Mouse (Mus musculus) spleen, adult 2 months (tissue): ENCODE data around the gene Megf6.

Source experiments
- CTCF ChIP-seq: fragments of 200-500 bp; IDR thresholded peaks from 2 replicates; pipeline ENCODE4 v1.5.1; 2011; ENCODE audit warnings: mild to moderate bottlenecking, inconsistent platforms; ENCODE audit not compliant: insufficient read depth, insufficient read length, insufficient replicate concordance; ENCODE audit errors: extremely low read depth
- POLR2A ChIP-seq: fragments of 200-500 bp; IDR thresholded peaks from 2 replicates; pipeline ENCODE4 v1.6.1; 2011; ENCODE audit warnings: low read depth, low read length, inconsistent platforms

DNA sequence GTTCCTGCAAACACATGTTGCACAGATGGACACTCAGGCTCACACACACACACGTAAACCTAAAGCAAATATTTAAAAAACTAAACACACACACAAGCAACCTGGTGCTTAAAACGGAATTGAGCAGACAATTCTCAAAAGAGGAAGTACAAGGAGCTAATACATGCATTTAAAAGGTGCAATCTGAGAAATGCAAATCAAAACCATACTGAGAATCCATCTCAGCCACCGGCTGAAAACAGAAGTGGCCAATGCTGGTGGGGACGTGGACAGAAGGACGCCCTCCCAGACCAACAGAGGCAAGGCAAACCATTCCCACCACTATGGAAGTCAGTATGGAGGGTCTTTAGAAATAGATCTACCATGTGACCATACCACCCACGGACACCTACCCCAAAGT lies 47.0 kb upstream of the Megf6 start:
- TF ChIP-seq CTCF, result no peak
- TF ChIP-seq POLR2A, result no peak
